Mouse (Mus musculus) embryonic facial prominence, embryonic 15.5 days (tissue): Measurements from ENCODE around the gene Pla2g12b. TPM values are rescaled to one million over a fixed set of nuclear protein-coding genes. Genes with fewer than 3 reads are reported as not detected.
"Not testable (repeated sequence)": the region's sequence is repeated elsewhere in the genome, so short reads cannot be mapped to it uniquely, and the experiment has no call there.

ENCODE experiments used
- ATAC-seq: fragments of 200-750 bp; cut with Nextera tagmentation; 2 replicates; pipeline ENCODE4 v1.8.0; 2017; ENCODE audit warnings: low read depth, moderate TSS enrichment; ENCODE audit not compliant: insufficient number of reproducible peaks, low FRiP score, low TSS enrichment
- H3K27ac ChIP-seq: fragments of 300-500 bp; sonication (generic); replicated peaks from 2 replicates; pipeline ENCODE4 v1.5.1; 2015; ENCODE audit warnings: mild to moderate bottlenecking, inconsistent platforms
- H3K27me3 ChIP-seq: fragments of 300-500 bp; sonication (generic); 2 replicates; pipeline ENCODE4 v1.6.1; 2015; ENCODE audit warnings: inconsistent platforms
- H3K36me3 ChIP-seq: fragments of 300-500 bp; sonication (generic); 2 replicates; pipeline ENCODE4 v1.6.1; 2015; ENCODE audit warnings: mild to moderate bottlenecking, inconsistent platforms
- H3K4me1 ChIP-seq: fragments of 300-500 bp; sonication (generic); 2 replicates; pipeline ENCODE4 v1.6.1; 2015; ENCODE audit warnings: inconsistent platforms
- H3K4me2 ChIP-seq: fragments of 300-500 bp; sonication (generic); replicated peaks from 2 replicates; pipeline ENCODE4 v1.6.1; 2015; ENCODE audit warnings: mild to moderate bottlenecking, inconsistent platforms
- H3K4me3 ChIP-seq: fragments of 300-500 bp; sonication (generic); replicated peaks from 2 replicates; pipeline ENCODE4 v1.5.1; 2015; ENCODE audit warnings: mild to moderate bottlenecking, inconsistent platforms
- H3K9ac ChIP-seq: fragments of 300-500 bp; sonication (generic); 2 replicates; pipeline ENCODE4 v1.6.1; 2015; ENCODE audit warnings: inconsistent platforms
- H3K9me3 ChIP-seq: fragments of 300-500 bp; sonication (generic); replicated peaks from 2 replicates; pipeline ENCODE4 v1.6.1; 2016; ENCODE audit warnings: inconsistent platforms
- WGBS: fragments of 180-500 bp; shearing (Covaris S2); methylation state at CpG from one replicate; pipeline ENCODE4 v1.1.7; 2015; 5-methylcytosine and 5-hydroxymethylcytosine counted together
- polyA plus RNA-seq: library from polyadenylated mRNA; unstranded; fragments of >200 nt; fragmentation: Nextera tagmentation; extraction: Ambion mirVana; gene quantifications from 2 replicates; pipeline ENCODE4 v1.2.1, GENCODE M21; 2015

Pla2g12b gene
- polyA plus RNA-seq, 1 experiment from 2014 or later = 0.20 TPM

- Histone ChIP-seq H3K4me3 (no peak overlapping the region), H3K4me1 (no peaks in the 10 kb centered on the region), H3K9ac (no peak overlapping the region), H3K27ac (no peak overlapping the region; the same call in 1 of the 2 replicates), H3K9me3 (no peaks in the 10 kb centered on the region), H3K4me2 (no peak overlapping the region), H3K27me3 (no peaks in the 10 kb centered on the region), H3K36me3 (peaks cover 14% of the 10 kb centered on the region)
- 72% methylated on average over 10 of the region's 10 CpGs for WGBS
- ATAC-seq = no peak
Measured at GRCm38 (mm10) chr10:59377906-59378305, 25.6 kb upstream of the Pla2g12b start.

GRCm38 (mm10) chr10:59378728-59379127 is 24.7 kb upstream of the Pla2g12b start:
- H3K27me3 ChIP-seq = no peaks in the 10 kb centered on the region
- no peak overlapping the region for H3K27ac ChIP-seq
- WGBS = 93% methylated on average over 4 of the region's 4 CpGs
- H3K9me3 ChIP-seq = no peaks in the 10 kb centered on the region
- H3K9ac ChIP-seq = no peak overlapping the region
- no peak overlapping the region for H3K4me2 ChIP-seq
- H3K4me1 ChIP-seq = no peaks in the 10 kb centered on the region
- no peak overlapping the region for H3K4me3 ChIP-seq
- H3K36me3 ChIP-seq = peaks cover 9% of the 10 kb centered on the region
- no peak for ATAC-seq

- H3K27me3 ChIP-seq = no peaks in the 10 kb centered on the region
- H3K27ac ChIP-seq = no peak overlapping the region
- no peak for ATAC-seq
- H3K4me2 ChIP-seq = no peak overlapping the region
- no peaks in the 10 kb centered on the region for H3K36me3 ChIP-seq
- WGBS = 37% methylated on average over 3 of the region's 3 CpGs
- H3K4me3 ChIP-seq = no peak overlapping the region
- H3K9me3 ChIP-seq = no peaks in the 10 kb centered on the region
- no peaks in the 10 kb centered on the region for H3K4me1 ChIP-seq
- no peak overlapping the region for H3K9ac ChIP-seq
Measured at GRCm38 (mm10) chr10:59379927-59380326, 23.5 kb upstream of the Pla2g12b start.

GRCm38 (mm10) chr10:59380411-59380821 is 23.0 kb upstream of the Pla2g12b start:
- no peak overlapping the region for H3K9ac ChIP-seq
- WGBS = 50% methylated on average over 2 of the region's 2 CpGs
- no peak overlapping the region for H3K4me3 ChIP-seq
- ATAC-seq = no peak
- no peaks in the 10 kb centered on the region for H3K36me3 ChIP-seq
- no peaks in the 10 kb centered on the region for H3K27me3 ChIP-seq
- H3K27ac ChIP-seq = no peak overlapping the region
- H3K4me2 ChIP-seq = no peak overlapping the region
- H3K9me3 ChIP-seq = no peaks in the 10 kb centered on the region
- H3K4me1 ChIP-seq = no peaks in the 10 kb centered on the region

GRCm38 (mm10) chr10:59381563-59381962 is 21.9 kb upstream of the Pla2g12b start:
- H3K27ac ChIP-seq, H3K4me1 ChIP-seq, H3K36me3 ChIP-seq, H3K9ac ChIP-seq, H3K9me3 ChIP-seq, H3K27me3 ChIP-seq, ATAC-seq, H3K4me2 ChIP-seq, H3K4me3 ChIP-seq: not testable (repeated sequence)
- 84% methylated on average over 6 of the region's 10 CpGs for WGBS

GRCm38 (mm10) chr10:59386951-59387350 is 16.5 kb upstream of the Pla2g12b start:
- 85% methylated on average over 8 of the region's 8 CpGs for WGBS
- no peak for ATAC-seq
- Histone ChIP-seq H3K4me3 (no peak overlapping the region), H3K4me1 (no peaks in the 10 kb centered on the region), H3K9ac (no peak overlapping the region), H3K9me3 (0 out of 2 replicates have a peak, but pooled peaks cover 7% of the 10 kb centered on the region), H3K27ac (no peak overlapping the region), H3K36me3 (no peaks in the 10 kb centered on the region), H3K4me2 (no peak overlapping the region), H3K27me3 (no peaks in the 10 kb centered on the region)

- no peaks in the 10 kb centered on the region for H3K36me3 ChIP-seq
- no peak overlapping the region for H3K4me3 ChIP-seq
- ATAC-seq = no peak
- H3K4me2 ChIP-seq = no peak overlapping the region
- no peaks in the 10 kb centered on the region for H3K27me3 ChIP-seq
- H3K9ac ChIP-seq = no peak overlapping the region
- over 99% methylated on average over 3 of the region's 3 CpGs for WGBS
- no peak overlapping the region for H3K27ac ChIP-seq
- no peaks in the 10 kb centered on the region for H3K4me1 ChIP-seq
- 0 out of 2 replicates have a peak, but pooled peaks cover 7% of the 10 kb centered on the region for H3K9me3 ChIP-seq
Measured at GRCm38 (mm10) chr10:59389652-59390051, 13.8 kb upstream of the Pla2g12b start.

GRCm38 (mm10) chr10:59391907-59392306 is 11.6 kb upstream of the Pla2g12b start:
- H3K4me1 ChIP-seq = no peaks in the 10 kb centered on the region
- 58% methylated on average over 4 of the region's 4 CpGs for WGBS
- H3K9me3 ChIP-seq = 0 out of 2 replicates have a peak, but pooled peaks cover 7% of the 10 kb centered on the region
- no peaks in the 10 kb centered on the region for H3K27me3 ChIP-seq
- no peak overlapping the region for H3K4me3 ChIP-seq
- H3K36me3 ChIP-seq = no peaks in the 10 kb centered on the region
- ATAC-seq = no peak
- no peak overlapping the region for H3K9ac ChIP-seq
- H3K4me2 ChIP-seq = no peak overlapping the region
- H3K27ac ChIP-seq = no peak overlapping the region

- WGBS = 91% methylated on average over 12 of the region's 25 CpGs
- not testable (repeated sequence) for H3K9me3 ChIP-seq, H3K4me2 ChIP-seq, H3K4me1 ChIP-seq, H3K4me3 ChIP-seq, ATAC-seq, H3K27ac ChIP-seq, H3K9ac ChIP-seq, H3K27me3 ChIP-seq, H3K36me3 ChIP-seq
Measured at GRCm38 (mm10) chr10:59395461-59395860, 8.0 kb upstream of the Pla2g12b start, which contains the start of gene Gm10273. Gene Gm10273 (plus strand): TSS chr10:59395632.

GRCm38 (mm10) chr10:59403793-59404149 is 311 bp downstream of the Pla2g12b start:
- no peak overlapping the region for H3K4me3 ChIP-seq
- WGBS = 52% methylated on average over 10 of the region's 10 CpGs
- no peak overlapping the region for H3K4me2 ChIP-seq
- no peak for ATAC-seq
- H3K9ac ChIP-seq = no peak overlapping the region
- no peaks in the 10 kb centered on the region for H3K27me3 ChIP-seq
- no peaks in the 10 kb centered on the region for H3K4me1 ChIP-seq
- no peaks in the 10 kb centered on the region for H3K9me3 ChIP-seq
- H3K36me3 ChIP-seq = no peaks in the 10 kb centered on the region
- H3K27ac ChIP-seq = no peak overlapping the region

- 42% methylated on average over 6 of the region's 6 CpGs for WGBS
Measured at GRCm38 (mm10) chr10:59408499-59408898, 5.0 kb downstream of the Pla2g12b start.

GRCm38 (mm10) chr10:59410264-59410663 is 6.8 kb downstream of the Pla2g12b start:
- 82% methylated on average over 12 of the region's 12 CpGs for WGBS
- no peak for ATAC-seq
- H3K4me2 ChIP-seq = no peak overlapping the region
- H3K4me3 ChIP-seq = no peak overlapping the region
- H3K36me3 ChIP-seq = no peaks in the 10 kb centered on the region
- H3K9me3 ChIP-seq = no peaks in the 10 kb centered on the region
- H3K4me1 ChIP-seq = no peaks in the 10 kb centered on the region
- H3K27me3 ChIP-seq = no peaks in the 10 kb centered on the region
- no peak overlapping the region for H3K9ac ChIP-seq
- no peak overlapping the region for H3K27ac ChIP-seq

More at GRCm38 (mm10) chr10:59408499-59408898, 5.0 kb downstream of the Pla2g12b start:
- H3K27me3 ChIP-seq = no peaks in the 10 kb centered on the region
- H3K4me3 ChIP-seq = no peak overlapping the region
- no peak overlapping the region for H3K9ac ChIP-seq
- H3K4me2 ChIP-seq = no peak overlapping the region
- H3K27ac ChIP-seq = no peak overlapping the region
- H3K36me3 ChIP-seq = no peaks in the 10 kb centered on the region
- no peaks in the 10 kb centered on the region for H3K9me3 ChIP-seq
- ATAC-seq = no peak
- no peaks in the 10 kb centered on the region for H3K4me1 ChIP-seq
